Mouse (Mus musculus): Measurements from ENCODE around the gene Fblim1.

DNA sequence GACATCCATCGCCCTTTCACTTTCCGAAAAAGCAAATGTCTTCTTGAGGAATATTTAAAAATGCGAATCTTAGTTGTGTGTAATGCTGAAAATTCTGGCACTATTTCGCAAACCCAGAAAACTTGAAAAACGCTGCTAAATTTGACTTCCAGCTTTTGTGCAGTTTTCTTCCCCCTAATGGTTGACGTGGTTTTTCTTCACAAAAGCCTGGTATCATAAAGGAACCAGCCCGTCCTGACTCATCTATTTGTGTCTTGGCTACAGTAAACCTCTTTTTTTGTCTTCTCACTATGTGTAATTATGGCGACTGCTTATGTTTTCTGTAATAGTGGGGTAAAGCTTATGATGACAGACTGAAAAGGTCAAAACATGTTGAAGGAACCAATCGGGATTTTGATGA is 58.6 kb downstream of the Fblim1 start:
- TF ChIP-seq CTCF (IDR thresholded peaks at IDR 0.05; ENCODE audit: extremely low read depth, insufficient read depth, low read length) (no peak), POLR2A (IDR thresholded peaks at IDR 0.05; ENCODE audit: extremely low read depth, insufficient read depth, low read length) (no peak)

All from cortical plate, adult 2 months (tissue).